Mouse (Mus musculus): Measurements from ENCODE around the gene Zfp142. TPM values are rescaled to one million over a fixed set of nuclear protein-coding genes. Genes with fewer than 3 reads are reported as not detected.

The Zfp142 gene
- polyA plus RNA-seq, 1 experiment: 11.2 TPM

- Histone ChIP-seq H3K27me3 (replicated peaks; ENCODE audit: control insufficient read depth, insufficient read depth, low read length) (no peaks in the 10 kb centered on the region), H3K4me1 (ENCODE audit: control insufficient read depth, insufficient read depth, low read length) (peaks cover 5% of the 10 kb centered on the region; the same call in 1 of the 2 replicates), H3K4me3 (ENCODE audit: insufficient read depth, low read depth, low read length) (no peak overlapping the region), H3K27ac (ENCODE audit: insufficient read depth, low read depth, low read length) (no peak overlapping the region), H3K36me3 (ENCODE audit: control insufficient read depth, insufficient read depth, low read length) (peaks cover 10% of the 10 kb centered on the region)
- no peak for DNase-seq
- no peak for TF ChIP-seq POLR2A (IDR thresholded peaks at IDR 0.05; ENCODE audit: low read depth, low read length)
- no peak for TF ChIP-seq CTCF (conservative IDR thresholded peaks at IDR 0.05; ENCODE audit: insufficient read depth, insufficient read length, low read depth, low read length)
Measured at GRCm38 (mm10) chr1:74519875-74520274, 68.2 kb downstream of the Zfp142 start.

Other genes starting within 250 kb of the Zfp142 start
- 0.33 and 0.43 TPM in 2 replicates for gene Catip, start 226.1 kb downstream of the Zfp142 start, polyA plus RNA-seq (2012; rRNA removed)
- 13.4 and 15.3 TPM in 2 replicates for gene Slc11a1, start 213.1 kb downstream of the Zfp142 start, polyA plus RNA-seq (2012; rRNA removed)
- gene Ctdsp1, start 196.7 kb downstream of the Zfp142 start, polyA plus RNA-seq (2012; rRNA removed): 185 and 187 TPM in 2 replicates
- gene Vil1, start 178.9 kb downstream of the Zfp142 start, polyA plus RNA-seq (2012; rRNA removed): 69.8 and 75.0 TPM in 2 replicates
- gene Cnot9, start 82.2 kb downstream of the Zfp142 start, polyA plus RNA-seq (2012; rRNA removed): 16.4 and 18.6 TPM in 2 replicates
- gene Plcd4, start 45.4 kb downstream of the Zfp142 start, polyA plus RNA-seq (2012; rRNA removed): 1.0 and 1.4 TPM in 2 replicates
- 4.1 and 4.3 TPM in 2 replicates for gene Usp37, start 44.0 kb downstream of the Zfp142 start, polyA plus RNA-seq (2012; rRNA removed)
- 29.3 and 32.8 TPM in 2 replicates for gene Bcs1l, start within 50 bp of the Zfp142 start, polyA plus RNA-seq (2012; rRNA removed)
- 63.3 and 64.1 TPM in 2 replicates for gene Rnf25, start 13.2 kb upstream of the Zfp142 start, polyA plus RNA-seq (2012; rRNA removed)
- gene Stk36, start 13.2 kb upstream of the Zfp142 start, polyA plus RNA-seq (2012; rRNA removed): 5.9 and 6.4 TPM in 2 replicates
- gene Ttll4, start 73.5 kb upstream of the Zfp142 start, polyA plus RNA-seq (2012; rRNA removed): 11.2 and 15.2 TPM in 2 replicates
- gene Cyp27a1, start 125.3 kb upstream of the Zfp142 start, polyA plus RNA-seq (2012; rRNA removed): 31.7 and 34.6 TPM in 2 replicates
- gene Prkag3, start 161.0 kb upstream of the Zfp142 start, polyA plus RNA-seq (2012; rRNA removed): 2.9 TPM in 2 replicates
- 0.27 and 0.48 TPM in 2 replicates for gene Wnt6, start 183.6 kb upstream of the Zfp142 start, polyA plus RNA-seq (2012; rRNA removed)
- gene Wnt10a, start 203.3 kb upstream of the Zfp142 start, polyA plus RNA-seq (2012; rRNA removed): 1.2 TPM in 2 replicates

All from kidney, adult 2 months (tissue).